Mouse (Mus musculus) urinary bladder, postnatal 0 days (tissue): ENCODE measurements around the gene Nsg1. TPM values are rescaled to one million over a fixed set of nuclear protein-coding genes. Genes with fewer than 3 reads are reported as not detected.

Experiments
- polyA plus RNA-seq: library from polyadenylated mRNA; unstranded; fragments of >200 nt; fragmentation: Nextera tagmentation; extraction: Ambion mirVana; gene quantifications from 2 replicates; pipeline ENCODE4 v1.2.1, GENCODE M21; 2015

The Nsg1 gene
- 13.7 and 20.2 TPM in 2 replicates for polyA plus RNA-seq

GRCm38 (mm10) chr5:38159634-38160413, at the start of gene Nsg1:
TSS of gene Nsg1 (minus strand) at chr5:38159907.

Other genes starting within 250 kb of the Nsg1 start
- 23.8 TPM in 2 replicates for gene Stx18, start 121.2 kb downstream of the Nsg1 start, polyA plus RNA-seq
- gene Zbtb49, start 60.5 kb upstream of the Nsg1 start, polyA plus RNA-seq: 4.4 and 5.7 TPM in 2 replicates
- gene Lyar, start 60.6 kb upstream of the Nsg1 start, polyA plus RNA-seq: 48.9 and 55.9 TPM in 2 replicates
- gene Tmem128, start 100.3 kb upstream of the Nsg1 start, polyA plus RNA-seq: 74.2 and 75.2 TPM in 2 replicates
- gene Otop1, start 116.1 kb upstream of the Nsg1 start, polyA plus RNA-seq: not detected in 2 replicates
- gene Drd5, start 159.5 kb upstream of the Nsg1 start, polyA plus RNA-seq: not detected in 2 replicates